Mouse (Mus musculus): ENCODE data around the gene Hist2h4. TPM values are rescaled to one million over a fixed set of nuclear protein-coding genes. Genes with fewer than 3 reads are reported as not detected.
"Not testable (repeated sequence)": the region's sequence is repeated elsewhere in the genome, so short reads cannot be mapped to it uniquely, and the experiment has no call there.

Hist2h4 gene
- 10 to 100 TPM; 26.0 to 42.3 TPM for total RNA-seq (2021)
- long read RNA-seq, experiment 1: 0 reads
- long read RNA-seq, experiment 2: 0 reads

DNA sequence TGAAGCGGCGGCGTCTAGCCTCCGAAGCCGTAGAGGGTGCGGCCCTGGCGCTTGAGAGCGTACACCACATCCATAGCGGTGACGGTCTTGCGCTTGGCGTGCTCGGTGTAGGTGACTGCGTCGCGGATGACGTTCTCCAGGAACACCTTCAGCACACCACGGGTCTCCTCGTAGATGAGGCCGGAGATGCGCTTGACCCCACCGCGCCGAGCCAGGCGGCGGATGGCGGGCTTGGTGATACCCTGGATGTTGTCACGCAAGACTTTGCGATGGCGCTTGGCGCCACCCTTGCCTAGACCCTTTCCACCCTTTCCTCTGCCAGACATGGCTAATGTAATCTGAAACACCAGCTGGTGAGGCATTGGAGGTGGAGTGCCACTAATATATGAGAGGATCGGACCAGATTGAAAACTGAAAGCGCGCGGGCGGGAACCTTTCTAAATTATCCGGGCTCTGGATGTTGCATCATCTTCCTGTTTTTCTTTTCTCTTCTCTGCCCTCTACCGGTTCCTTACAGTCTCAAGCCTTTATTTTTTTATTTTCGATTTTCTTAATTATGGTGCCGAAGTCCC is at the start of gene Hist2h4:
Gene Hist2h4, minus strand, starts transcription at position 333 of the 572 bp plus-strand sequence.
- intact Hi-C loops (cut with DNase I): loop anchor here (1.0 to 2.0 kb wide), 2 partner anchors 16 to 43 kb away; partner anchors contain the start of genes Hist2h2ac and Hist2h3c1
- peak; percentile 92 to 96 for DNase-seq

DNA sequence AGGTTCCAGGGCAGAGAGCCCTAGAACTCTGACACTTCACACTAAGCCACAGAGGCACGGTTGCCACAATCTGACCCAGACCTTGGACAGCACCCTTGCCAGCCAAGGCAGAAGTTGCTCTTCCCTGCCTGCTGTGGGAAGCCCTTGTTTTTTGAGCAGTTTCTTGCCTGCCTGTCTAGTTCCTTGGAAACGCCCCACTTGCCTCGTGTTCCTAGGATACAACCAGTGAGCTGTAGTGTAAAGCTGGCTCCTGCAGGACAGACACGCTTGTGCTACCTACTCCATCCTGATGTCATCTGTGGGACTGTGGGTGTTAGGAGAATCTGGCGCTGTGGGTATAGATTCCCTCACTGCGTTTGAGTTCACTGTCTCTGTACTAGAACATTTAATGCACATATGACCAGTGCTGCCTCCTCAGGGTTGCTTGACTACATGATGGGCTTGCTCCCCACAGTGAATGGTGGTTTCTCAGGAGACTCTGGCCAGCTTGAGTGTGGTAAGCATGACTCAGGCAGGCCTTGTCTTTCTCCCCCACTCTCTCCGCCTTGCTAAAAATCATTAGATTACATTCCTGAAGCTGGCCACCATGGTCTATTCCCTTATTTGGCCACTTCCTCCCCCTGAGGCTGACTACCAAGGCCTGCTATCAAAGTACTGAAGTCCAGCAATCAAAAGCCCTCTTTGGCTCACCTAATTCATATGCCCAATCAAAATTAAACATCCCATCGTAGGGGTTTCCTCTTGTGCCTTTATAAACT is 49.4 kb upstream of the Hist2h4 start:
- DNase-seq: no peak
- intact Hi-C loops (cut with DNase I): no loop called here

DNA sequence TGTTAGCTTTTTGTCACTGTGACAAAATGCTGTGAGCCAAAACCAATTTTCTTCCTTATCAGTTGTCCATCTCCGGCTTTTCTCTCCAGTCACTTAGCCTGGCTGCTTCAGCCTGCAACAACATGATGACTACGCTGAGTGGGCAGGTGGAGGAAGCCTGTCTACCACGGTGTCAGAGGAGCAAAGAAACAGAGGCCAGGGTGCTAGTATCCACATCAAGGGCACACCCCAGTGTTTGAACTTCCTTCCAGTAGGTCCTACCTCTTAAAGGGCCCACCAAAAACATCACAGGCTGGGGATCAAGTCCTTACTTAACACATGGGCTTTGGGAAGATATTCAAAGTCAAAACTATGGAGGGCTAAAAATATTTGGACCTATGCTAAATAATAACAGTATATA is 46.3 kb upstream of the Hist2h4 start:
- intact Hi-C loops (cut with DNase I): no loop called here
- no peak for DNase-seq

DNA sequence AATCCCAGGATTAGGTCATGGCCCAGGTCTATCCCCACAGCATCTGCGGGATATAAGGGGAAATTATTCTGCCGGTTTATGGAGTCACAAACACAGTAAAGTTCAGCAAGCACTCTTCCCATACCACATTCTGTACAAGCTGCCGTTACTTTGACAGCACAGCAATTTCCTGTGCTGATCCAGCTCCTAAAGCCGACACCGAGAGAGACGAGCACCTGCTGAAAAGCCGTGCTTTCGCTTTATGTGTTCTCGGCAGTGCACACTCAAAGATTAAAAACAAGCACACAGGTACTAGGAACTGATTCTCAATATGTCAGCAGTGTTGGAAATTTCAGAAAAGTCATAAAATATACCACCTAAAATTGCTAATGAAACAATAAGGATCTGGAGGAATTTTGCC is 43.4 kb upstream of the Hist2h4 start:
- intact Hi-C loops (cut with DNase I): no loop called here
- no peak for DNase-seq

DNA sequence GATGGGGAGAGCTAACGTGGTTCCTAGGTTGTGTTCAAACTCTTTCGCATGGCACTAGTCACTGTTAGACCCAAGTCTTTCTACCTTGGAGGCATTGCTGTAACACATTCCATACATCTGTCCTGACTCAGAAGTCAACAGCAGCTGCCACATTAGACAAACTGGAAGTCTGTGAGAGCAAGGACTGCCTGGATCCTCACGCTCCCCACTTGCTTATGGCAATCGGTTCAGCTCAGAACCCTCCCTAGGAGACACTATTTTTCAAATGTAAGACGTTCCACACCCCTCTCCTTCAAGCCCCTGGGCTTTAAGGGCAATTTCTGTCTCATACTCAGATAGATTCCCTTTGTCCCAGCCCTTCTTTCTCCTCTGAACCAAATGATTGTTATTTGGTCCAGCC is 39.0 kb upstream of the Hist2h4 start:
- intact Hi-C loops (cut with DNase I): no loop called here
- DNase-seq: no peak

DNA sequence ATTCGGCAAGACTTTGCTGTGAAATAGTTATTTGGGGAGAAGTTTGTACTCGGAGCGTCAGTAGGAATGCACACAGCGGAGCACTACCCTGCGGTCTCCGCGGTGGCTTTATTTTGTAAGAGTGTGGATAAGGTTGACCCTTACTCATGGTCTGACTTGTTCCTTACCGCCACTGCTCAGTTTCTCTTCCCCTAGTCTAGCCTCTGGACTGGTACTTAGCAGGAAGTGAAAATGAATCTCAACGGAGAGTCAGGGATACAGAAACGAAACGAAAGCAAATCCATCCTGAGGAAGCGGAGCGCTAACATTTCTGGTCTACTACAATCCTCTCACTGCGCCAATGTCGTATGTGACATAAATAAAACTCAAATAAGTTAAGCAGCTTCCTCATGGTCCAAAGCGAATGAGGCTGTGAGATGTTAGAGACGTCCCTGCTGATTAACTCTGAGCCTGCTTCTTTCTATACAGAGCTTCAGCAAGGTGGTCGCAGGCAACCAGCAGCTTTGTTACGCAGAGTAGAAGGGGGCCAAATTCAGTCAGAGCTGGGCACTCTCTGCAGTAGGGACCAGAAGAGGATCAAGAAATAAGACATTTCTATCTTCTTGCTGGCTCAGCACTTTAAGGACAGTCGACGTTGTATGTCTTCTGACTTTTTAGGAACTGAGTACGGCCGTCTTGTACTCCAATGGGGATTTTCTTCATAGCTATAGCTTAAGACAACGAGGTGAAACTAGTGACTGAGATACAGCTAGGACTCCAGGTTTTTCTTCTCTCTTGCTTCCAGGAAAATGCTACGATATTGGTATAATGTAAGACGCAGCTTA is 37.8 kb upstream of the Hist2h4 start:
- intact Hi-C loops (cut with DNase I): no loop called here

DNA sequence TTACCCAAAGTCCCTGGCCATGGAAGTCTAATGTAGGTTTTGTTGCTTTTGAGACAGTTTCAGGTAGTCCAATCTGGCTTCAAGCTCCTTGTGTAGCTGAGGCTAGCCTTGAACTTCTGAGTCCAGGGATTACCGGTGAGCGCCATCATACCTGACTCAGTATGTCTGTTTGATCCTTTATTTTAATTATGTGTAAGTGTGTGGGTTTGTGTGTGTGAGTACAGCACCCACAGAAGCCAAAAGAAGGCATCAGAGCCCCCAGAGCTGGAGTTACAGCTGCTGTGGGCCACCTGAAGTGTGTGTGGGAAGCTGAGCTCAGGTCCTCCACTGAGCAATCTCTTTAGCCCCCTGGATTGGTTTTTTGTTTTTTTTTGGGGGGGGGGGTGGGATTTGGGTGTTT is 36.5 kb upstream of the Hist2h4 start:
- intact Hi-C loops (cut with DNase I): no loop called here
- no peak for DNase-seq

More for the DNA sequence above, 37.8 kb upstream of the Hist2h4 start:
- DNase-seq: no peak

DNA sequence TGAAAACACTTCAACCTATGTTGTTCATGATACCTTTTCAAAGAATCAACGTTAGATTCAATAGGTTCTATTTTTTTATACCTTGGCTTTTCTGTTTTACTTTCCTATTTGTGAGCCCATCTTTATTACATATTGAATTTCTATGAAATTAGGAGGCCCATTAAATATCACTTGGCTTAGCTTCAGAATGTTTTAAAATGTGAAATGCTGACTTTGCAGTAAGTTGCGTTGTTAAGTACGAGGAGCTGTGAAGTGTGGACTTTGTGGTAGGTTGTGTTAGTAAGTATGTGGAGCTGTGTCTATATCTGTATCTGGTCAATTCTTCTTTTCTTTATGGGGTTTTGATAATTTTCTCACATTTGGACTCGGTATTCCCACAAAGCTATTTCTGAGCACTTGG is 35.2 kb upstream of the Hist2h4 start:
- no peak for DNase-seq
- intact Hi-C loops (cut with DNase I): no loop called here

DNA sequence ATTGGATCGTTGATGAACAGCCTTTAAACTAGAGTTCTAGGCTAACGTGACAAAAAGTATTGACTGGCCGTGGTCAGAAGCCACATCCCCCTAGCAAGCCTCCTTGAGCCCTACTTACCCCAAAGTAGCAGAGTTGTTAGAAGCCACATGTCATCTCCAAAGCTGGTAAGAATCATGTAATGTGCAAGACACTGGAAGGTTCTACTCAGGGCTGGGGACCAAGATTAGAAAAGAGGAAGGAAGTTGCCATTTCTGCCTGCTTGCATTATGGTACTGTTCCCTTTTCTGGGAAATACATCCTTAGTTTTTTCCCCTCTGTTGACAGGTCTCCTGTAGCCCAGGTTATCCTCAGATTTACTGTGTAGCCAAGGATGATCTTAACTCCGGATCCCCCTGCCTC is 30.7 kb upstream of the Hist2h4 start, which contains the start of gene Fcgr1:
Gene Fcgr1, minus strand, starts transcription at position 183 of the 400 bp plus-strand sequence.
- intact Hi-C loops (cut with DNase I): no loop called here
- DNase-seq: no peak

DNA sequence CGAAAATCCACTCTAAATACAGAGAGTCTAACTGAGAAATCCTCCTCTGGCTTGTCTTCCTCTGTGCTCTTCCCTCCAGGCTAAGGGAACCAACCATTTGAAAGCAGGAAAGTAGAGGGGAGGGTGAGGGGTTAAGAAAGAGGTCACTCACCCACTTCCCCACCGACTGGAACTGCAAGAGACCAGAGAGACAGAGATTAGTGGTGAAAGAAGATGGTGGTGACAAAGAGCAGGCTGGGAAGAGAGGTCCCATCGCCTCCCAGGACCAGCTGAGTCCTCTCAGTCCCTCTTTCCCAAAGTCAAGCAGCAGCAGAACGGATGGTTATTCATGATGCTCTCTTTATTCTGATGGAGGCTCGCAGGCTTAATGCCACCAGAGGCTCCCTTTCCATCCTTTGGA is 30.3 kb upstream of the Hist2h4 start:
- intact Hi-C loops (cut with DNase I): no loop called here
- DNase-seq: no peak

DNA sequence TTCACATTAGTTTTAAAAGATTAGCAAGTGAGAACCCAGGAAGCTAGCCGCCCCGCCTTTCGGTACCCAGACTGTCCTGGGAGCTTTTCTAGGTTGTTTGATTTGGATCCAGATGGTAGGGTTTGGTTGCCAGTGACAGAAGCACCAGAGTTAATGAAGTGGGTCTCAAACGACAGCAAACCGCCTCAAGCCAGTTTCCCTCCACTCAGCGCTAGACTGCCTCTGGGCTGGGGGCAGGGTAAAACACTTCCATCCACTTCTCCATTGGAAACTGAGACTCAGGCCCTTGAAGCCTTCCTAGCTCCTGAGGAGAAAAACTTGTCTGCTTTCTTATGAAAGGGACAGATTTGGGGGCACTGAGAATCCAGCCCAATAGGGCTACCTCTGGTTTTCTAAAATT is 29.5 kb upstream of the Hist2h4 start:
- DNase-seq: no peak
- intact Hi-C loops (cut with DNase I): no loop called here

DNA sequence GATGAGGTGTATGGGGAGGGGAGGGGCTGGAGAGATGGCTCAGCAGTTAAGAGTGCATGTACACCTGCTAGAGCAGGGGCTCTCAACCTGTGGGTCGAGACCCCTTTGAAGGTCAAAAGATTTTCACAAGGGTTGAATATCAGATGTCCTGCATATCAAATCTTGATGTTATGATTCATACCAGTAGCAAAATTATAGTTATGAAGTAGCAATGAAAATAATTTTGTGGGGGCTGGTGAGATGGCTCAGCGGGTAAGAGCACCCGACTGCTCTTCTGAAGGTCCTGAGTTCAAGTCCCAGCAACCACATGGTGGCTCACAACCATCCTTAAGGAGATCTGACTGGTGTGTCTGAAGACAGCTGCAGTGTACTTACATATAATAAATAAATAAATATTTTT is 27.6 kb upstream of the Hist2h4 start:
- DNase-seq; intact Hi-C loops (cut with DNase I): not testable (repeated sequence)

DNA sequence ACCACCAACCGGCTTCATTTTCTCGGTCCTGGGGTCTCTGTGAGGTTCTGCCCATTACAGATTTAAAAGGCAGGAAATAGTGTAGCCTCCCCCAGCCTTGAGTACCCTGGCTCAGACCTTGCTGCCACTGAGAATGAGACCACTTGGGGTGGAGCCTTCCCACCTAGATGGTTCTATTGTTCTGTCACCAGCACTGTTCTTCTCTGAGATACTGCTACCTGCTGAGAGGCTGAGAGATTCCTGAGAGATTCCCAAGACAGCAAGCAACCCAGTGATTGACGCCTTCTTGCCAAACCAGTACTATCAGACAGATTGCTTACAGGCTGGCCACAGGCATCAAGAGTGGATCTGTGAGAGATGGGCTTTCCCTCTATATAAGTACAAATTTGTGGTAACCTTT is 26.1 kb upstream of the Hist2h4 start:
- no peak for DNase-seq
- intact Hi-C loops (cut with DNase I): no loop called here

DNA sequence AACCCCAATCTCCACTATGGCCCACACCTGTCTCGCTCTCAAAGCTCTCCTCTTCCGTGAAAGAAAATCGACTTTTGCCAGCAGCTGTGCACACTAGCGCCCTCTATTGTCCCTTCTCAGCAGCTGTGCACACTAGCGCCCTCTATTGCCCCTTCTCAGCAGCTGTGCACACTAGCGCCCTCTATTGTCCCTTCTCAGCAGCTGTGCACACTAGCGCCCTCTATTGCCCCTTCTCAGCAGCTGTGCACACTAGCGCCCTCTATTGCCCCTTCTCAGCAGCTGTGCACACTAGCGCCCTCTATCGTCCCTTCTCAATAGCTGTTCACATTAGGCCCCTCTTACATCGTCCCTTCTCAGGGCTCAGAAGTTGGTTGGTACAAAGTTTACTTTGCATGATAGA is 24.2 kb upstream of the Hist2h4 start:
- intact Hi-C loops (cut with DNase I): not testable (repeated sequence)
- peak in 1 of 2 experiments; percentile 15 for DNase-seq

DNA sequence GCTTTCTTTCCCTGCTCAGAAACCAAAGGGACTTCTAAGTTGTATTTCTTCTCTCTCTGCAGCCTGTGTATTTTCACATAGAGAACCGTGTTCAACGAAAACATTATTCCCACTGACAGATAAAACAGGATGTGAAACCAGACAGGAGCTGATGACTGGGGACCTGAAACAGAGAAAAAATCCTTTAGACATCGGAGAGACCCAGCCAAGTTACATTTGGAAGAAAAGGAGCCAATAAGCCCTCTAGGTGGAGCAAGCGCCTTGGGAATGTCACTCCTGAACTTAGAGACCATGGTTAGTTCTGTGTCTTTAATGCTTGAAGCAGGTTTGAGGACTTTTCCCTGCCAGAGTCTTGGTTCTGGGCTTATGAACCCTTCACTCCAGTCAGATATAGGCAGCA is 21.3 kb upstream of the Hist2h4 start:
- intact Hi-C loops (cut with DNase I): no loop called here
- peak in 1 of 2 experiments; percentile 21 for DNase-seq

DNA sequence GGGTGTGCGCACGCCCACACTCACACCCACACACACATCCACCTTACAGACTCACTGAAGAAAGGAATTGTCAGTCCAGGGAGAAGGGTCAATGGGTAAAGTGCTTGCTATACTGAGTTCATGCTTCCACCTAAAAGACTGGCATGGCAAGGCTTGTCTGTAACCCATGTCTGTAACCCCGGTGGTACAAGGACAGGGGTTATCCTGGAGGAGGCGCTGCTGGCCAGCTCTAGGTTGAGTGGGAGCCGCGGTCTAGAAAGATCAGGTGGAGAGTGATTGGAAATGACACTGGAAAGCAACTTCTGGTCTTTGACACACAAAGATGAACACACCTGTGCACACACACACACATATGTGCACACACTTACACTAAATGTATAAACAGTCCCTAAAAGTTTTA is 17.5 kb upstream of the Hist2h4 start:
- intact Hi-C loops (cut with DNase I): no loop called here
- DNase-seq: no peak

DNA sequence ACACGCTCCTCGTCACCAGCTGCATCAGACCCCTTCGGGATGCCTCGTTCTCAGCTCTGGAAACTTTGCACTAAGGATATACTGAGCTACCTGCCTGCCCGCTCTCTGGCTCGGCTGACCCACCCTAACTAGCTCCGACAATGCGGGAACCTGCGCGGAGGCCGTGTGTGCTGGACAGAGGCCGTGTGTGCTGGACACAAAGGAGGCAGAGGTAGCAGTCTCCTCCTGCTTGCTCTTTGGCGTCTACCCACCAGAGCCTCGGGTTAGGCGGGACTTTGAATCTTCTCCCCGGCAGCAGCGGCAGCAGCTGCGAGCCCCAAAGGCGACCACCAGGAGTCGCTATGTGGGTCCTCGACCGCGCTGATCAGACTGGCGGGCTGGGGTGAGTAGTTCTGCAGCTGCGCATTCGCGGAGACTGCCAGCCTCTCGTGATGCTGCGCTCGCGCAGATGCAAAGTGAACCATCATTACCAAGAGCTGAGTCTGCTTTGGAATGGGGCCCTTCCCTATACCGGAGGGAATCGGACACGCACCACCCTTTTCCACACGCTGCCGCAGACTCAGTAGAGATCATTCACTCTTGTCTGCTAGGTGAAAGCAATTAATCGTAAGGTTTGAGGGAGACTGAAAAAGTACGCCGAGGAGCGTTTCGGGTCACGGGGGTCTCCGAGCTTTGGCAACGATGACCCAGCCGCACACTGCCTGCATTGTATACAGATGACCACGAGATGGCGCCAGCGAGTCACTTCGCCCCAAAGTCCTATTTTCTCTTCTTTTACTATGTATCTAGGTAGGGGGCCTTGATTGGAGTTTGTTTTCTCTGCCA is 14.9 kb upstream of the Hist2h4 start:
- peak; percentile 91 to 95 for DNase-seq
- intact Hi-C loops (cut with DNase I): loop anchor here (5.0 kb wide), 2 partner anchors 164 to 224 kb away; no protein-coding TSS in a partner anchor

DNA sequence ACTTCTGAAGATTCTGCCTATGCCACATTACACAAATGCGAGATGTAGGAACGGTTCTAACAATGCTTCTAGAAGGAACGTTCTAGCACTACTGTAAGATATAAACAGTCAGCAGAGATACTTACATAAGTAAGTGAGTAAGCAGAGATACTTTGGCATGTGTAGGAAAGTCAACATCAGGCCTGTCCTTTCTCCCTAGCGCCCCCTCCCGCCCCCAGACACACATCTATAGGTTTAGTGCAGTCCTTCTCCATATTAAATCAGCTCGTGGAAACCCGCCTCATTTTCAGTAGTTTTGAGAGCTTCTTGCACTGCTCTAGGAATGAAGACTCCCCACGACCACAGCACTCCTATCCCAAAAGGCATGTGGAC is 14.3 kb upstream of the Hist2h4 start:
- intact Hi-C loops (cut with DNase I): loop anchor here (5.0 kb wide), 2 partner anchors 165 to 225 kb away; no protein-coding TSS in a partner anchor
- DNase-seq: peak in 1 of 2 experiments; percentile 39

DNA sequence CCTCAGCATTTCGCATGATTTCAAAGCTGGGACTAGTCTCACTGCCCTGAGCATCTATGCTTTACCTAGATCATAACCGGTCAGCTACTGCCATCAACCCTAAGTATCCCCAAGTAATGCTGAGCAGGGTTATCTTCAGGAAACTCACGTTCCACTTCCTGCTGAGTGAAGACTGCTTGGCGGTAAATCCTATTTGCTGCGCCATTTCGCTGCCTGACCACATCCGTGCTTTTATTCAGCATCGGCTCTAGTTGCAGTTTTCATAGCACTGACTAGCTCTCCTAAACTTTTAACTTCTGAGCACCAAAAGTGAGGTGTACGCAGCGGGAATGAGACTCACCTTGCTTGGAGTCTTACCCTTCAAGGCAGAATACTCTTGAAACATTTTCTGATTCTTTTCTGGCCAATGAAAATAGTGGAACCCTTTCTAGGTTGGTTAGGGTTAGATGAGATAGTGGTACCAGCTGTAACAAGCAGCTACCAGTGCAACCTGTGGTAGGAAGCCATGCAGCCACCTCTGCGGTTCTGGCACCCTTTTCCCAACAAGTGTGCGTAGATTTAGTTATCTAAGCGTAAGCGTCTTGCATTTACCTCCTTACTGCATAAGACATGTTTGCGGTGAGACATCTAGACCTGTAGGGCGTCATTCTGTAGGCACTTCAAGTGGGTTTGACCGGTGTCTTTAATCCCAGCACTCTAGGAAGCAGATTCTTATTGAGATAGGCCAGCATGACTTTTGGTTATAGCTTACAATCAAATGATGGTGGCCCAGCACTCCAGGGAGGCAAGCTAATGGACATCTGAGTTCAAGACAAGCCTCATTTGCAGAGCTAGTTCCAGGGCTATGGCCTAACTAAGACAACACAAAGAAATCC is 10.7 kb upstream of the Hist2h4 start:
- intact Hi-C loops (cut with DNase I): no loop called here
- DNase-seq: no peak
